Mouse (Mus musculus): ENCODE results near the gene Dhdds. TPM values are rescaled to one million over a fixed set of nuclear protein-coding genes. Genes with fewer than 3 reads are reported as not detected.

Gene Dhdds
- polyA plus RNA-seq, 1 experiment from 2014 or later = 23.1 TPM

DNA sequence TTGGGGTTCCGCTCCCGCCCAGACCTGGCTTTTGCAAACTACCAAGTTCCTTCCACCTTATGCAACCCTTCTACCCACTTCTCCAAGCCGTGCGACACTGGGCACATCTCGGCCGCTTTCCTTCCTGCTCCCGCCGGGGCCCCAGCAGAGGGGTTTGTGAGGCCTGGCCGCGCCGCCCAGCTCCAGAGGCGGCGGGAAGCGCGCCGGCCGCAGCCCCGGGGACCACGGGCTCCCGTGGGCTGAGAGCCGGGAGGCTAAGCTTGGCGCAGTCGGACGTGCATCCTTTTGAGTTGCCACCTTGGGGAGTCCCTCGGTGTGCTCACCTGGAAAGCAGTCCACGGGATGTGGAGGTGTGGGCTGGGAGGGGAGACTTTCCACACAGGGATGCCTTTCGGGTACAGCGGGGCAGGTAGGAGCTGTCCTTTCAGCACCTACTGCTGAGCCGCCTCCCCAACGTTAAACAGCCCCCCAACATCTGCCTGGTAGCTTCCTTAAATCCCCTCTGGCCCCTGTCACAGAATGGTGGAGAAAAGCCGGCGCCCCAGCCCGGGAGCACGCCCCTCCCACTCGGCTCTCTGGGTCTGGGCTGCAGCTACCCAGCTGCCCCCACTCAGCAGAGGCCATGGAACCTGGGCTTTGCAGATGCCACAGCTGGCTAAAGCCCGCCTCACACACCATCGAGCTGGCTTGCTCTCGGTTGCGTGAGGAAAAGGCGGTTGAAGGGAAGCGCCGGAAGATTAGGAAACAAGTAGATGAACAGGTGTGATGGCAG is 32.4 kb downstream of the Dhdds start, which contains the start of gene Hmgn2:
Gene Hmgn2, minus strand, starts transcription at position 501 of the 772 bp plus-strand sequence.
- peak within 1 kb of the TSS; percentile 91 for H3K9ac ChIP-seq (ENCODE audit: low read length)
- H3K4me3 ChIP-seq (ENCODE audit: low read depth, low read length) = peak within 1 kb of the TSS; percentile 74
- peak; percentile 67 for DNase-seq (ENCODE audit: low spot score)
- H3K36me3 ChIP-seq (ENCODE audit: control insufficient read depth, insufficient read depth, low read length) = peaks cover 4% of the 10 kb centered on the region; the same call in 1 of the 2 replicates
- H3K4me2 ChIP-seq (replicated peaks; ENCODE audit: low read depth) = peak within 1 kb of the TSS; percentile 95
- H3K4me1 ChIP-seq (replicated peaks; ENCODE audit: control insufficient read depth, insufficient read depth) = no peaks in the 10 kb centered on the region
- under 1% methylated on average over 42 of the region's 42 CpGs for WGBS
- H3K27ac ChIP-seq (replicated peaks) = peak within 1 kb of the TSS; percentile 99
- ATAC-seq (ENCODE audit: low FRiP score, low TSS enrichment) = peak; percentile 68
- H3K9me3 ChIP-seq (ENCODE audit: control insufficient read depth, low read length) = no peaks in the 10 kb centered on the region
- no peak for TF ChIP-seq EP300 (optimal IDR thresholded peaks at IDR 0.05)
- no peak for TF ChIP-seq CTCF (IDR thresholded peaks at IDR 0.05; ENCODE audit: low read depth)
- H3K27me3 ChIP-seq (ENCODE audit: control insufficient read depth, insufficient read depth, low read length) = no peaks in the 10 kb centered on the region

DNA sequence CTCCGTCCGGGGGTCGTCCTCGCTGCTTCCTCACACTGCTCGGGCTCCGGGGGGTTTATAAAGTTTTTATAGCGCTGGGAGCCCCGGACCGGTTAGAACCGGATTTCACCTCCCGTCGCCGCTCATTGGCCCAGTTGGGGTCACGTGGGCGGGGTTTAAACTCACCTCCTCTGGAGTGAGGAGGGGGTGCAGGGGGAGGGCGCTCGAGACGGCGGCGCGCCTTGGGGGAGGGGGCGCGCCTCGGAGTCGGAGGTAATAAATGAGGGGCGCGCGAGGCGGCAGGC is 32.9 kb downstream of the Dhdds start:
- Histone ChIP-seq H3K4me1 (replicated peaks; ENCODE audit: control insufficient read depth, insufficient read depth) (no peaks in the 10 kb centered on the region), H3K27me3 (ENCODE audit: control insufficient read depth, insufficient read depth, low read length) (no peaks in the 10 kb centered on the region), H3K4me2 (replicated peaks; ENCODE audit: low read depth) (peak overlapping the region; percentile 95), H3K36me3 (ENCODE audit: control insufficient read depth, insufficient read depth, low read length) (peaks cover 4% of the 10 kb centered on the region; the same call in 1 of the 2 replicates), H3K27ac (replicated peaks) (peak overlapping the region; percentile 99), H3K4me3 (ENCODE audit: low read depth, low read length) (peak overlapping the region; percentile 74), H3K9ac (ENCODE audit: low read length) (peak overlapping the region; percentile 91), H3K9me3 (ENCODE audit: control insufficient read depth, low read length) (no peaks in the 10 kb centered on the region)
- no peak for TF ChIP-seq CTCF (IDR thresholded peaks at IDR 0.05; ENCODE audit: low read depth)
- no peak for TF ChIP-seq EP300 (optimal IDR thresholded peaks at IDR 0.05)
- WGBS = 0% methylated on average over 17 of the region's 29 CpGs
- ATAC-seq (ENCODE audit: low FRiP score, low TSS enrichment) (peak; percentile 87), DNase-seq (ENCODE audit: low spot score) (peak; percentile 91)

DNA sequence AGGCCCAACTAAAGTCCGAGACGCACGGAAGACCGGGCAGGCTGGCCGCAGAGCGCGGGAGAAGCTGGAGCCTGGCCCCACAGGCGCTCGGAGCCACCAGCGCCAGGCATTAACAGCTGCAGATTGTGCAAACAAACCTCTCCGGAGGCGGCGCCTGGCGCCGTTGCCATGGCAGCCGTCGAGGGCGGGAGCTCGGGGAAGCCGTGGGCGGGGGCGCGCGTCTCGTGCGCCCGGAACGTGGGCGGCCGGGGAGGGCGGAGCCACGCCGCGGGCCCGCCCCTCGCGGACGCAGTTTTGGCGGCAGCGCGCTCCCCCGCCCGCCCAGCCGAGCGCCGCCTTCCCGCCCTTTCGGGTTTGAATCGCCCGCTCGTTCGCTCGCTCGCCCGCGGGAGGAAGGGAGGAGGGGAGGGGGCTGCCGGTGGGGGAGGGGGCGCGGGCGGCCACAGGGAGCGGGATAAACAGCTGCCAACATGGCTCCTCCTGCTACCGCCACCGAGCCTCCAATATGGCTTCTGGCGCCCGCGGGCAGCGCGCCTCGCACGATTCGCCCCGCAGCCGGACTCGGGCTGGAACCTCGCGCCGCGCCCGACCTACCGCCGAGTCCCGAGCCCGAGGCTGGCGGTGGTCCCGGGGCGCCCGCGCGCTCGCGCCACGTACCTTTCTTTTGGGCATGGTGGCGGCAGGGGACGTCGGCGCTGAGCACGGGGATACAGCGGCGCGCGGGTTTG is 33.4 kb downstream of the Dhdds start:
- H3K27me3 ChIP-seq (ENCODE audit: control insufficient read depth, insufficient read depth, low read length) = no peaks in the 10 kb centered on the region
- H3K9ac ChIP-seq (ENCODE audit: low read length) = peak overlapping the region; percentile 91
- DNase-seq (ENCODE audit: low spot score) (peak; percentile 98), ATAC-seq (ENCODE audit: low FRiP score, low TSS enrichment) (peak; percentile 88)
- no peaks in the 10 kb centered on the region for H3K9me3 ChIP-seq (ENCODE audit: control insufficient read depth, low read length)
- no peaks in the 10 kb centered on the region for H3K4me1 ChIP-seq (replicated peaks; ENCODE audit: control insufficient read depth, insufficient read depth)
- under 1% methylated on average over 64 of the region's 101 CpGs for WGBS
- TF ChIP-seq CTCF (IDR thresholded peaks at IDR 0.05; ENCODE audit: low read depth) (peak; percentile 35; the same call in 1 of the 2 replicates), EP300 (optimal IDR thresholded peaks at IDR 0.05) (no peak)
- H3K4me3 ChIP-seq (ENCODE audit: low read depth, low read length) = peak overlapping the region; percentile 74
- peak overlapping the region; percentile 99 for H3K27ac ChIP-seq (replicated peaks)
- peak overlapping the region; percentile 95 for H3K4me2 ChIP-seq (replicated peaks; ENCODE audit: low read depth)
- H3K36me3 ChIP-seq (ENCODE audit: control insufficient read depth, insufficient read depth, low read length) = peaks cover 4% of the 10 kb centered on the region; the same call in 1 of the 2 replicates

DNA sequence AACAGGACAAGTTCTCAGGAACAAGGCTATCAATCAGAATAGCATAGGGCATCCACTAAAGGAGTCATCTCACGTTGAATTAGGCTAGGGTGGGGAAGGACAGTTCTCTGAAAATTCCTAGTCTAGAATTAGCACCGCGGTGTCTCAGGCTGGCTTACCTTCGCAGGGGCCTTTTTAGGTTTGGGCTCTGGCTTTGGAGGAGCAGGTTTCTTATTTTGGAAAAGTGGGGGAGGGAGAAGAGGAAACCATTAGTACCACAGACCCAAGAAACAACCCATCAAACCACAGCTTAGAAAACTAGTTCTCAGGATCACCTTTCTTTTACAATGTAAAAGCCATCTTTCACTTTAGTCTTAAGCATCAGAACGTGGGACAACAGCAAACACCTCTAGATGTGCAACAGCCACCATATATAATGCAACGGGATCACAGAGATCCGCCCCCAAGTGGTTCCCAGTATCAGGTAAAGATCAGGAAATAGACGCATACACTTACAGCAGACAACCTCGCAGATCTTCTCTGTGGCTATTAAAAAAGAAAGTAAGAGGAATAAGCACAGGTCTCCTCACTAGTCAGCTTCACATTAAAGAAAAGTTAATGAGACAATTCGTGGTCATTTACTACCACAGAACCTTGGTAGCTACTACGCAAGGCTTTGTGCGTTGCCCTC is 34.3 kb downstream of the Dhdds start:
- Histone ChIP-seq H3K9ac (ENCODE audit: low read length) (peak overlapping the region; percentile 53; the same call in 1 of the 2 replicates), H3K27ac (replicated peaks) (no peak overlapping the region), H3K4me2 (replicated peaks; ENCODE audit: low read depth) (peak overlapping the region; percentile 79), H3K9me3 (ENCODE audit: control insufficient read depth, low read length) (no peaks in the 10 kb centered on the region), H3K27me3 (ENCODE audit: control insufficient read depth, insufficient read depth, low read length) (no peaks in the 10 kb centered on the region), H3K4me1 (replicated peaks; ENCODE audit: control insufficient read depth, insufficient read depth) (no peaks in the 10 kb centered on the region), H3K4me3 (ENCODE audit: low read depth, low read length) (peak overlapping the region; percentile 74), H3K36me3 (ENCODE audit: control insufficient read depth, insufficient read depth, low read length) (peaks cover 4% of the 10 kb centered on the region; the same call in 1 of the 2 replicates)
- DNase-seq (ENCODE audit: low spot score) = no peak
- TF ChIP-seq EP300 (optimal IDR thresholded peaks at IDR 0.05) = no peak
- TF ChIP-seq CTCF (IDR thresholded peaks at IDR 0.05; ENCODE audit: low read depth) = no peak
- WGBS = 34% methylated on average over 12 of the region's 12 CpGs
- ATAC-seq (ENCODE audit: low FRiP score, low TSS enrichment) = no peak

DNA sequence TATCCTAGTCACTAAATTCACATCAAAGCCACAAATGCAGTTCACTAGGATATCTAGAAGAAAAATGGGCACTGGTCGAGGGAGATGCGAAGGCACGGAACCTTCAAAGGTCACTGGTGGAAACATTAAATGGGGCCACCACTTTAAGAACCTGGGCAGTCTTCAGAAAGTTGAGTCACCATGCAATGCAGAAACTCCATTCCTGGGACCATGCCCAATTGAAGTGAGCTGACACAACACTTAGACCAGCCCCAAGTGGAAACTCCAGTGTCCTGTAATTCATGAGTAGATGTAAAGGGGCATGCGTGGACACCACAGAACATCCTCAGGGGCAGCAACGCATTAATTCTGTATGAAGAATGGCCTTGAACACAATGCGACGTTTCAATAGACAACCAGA is 38.2 kb downstream of the Dhdds start:
- H3K9me3 ChIP-seq (ENCODE audit: control insufficient read depth, low read length) = no peaks in the 10 kb centered on the region
- no peak for ATAC-seq (ENCODE audit: low FRiP score, low TSS enrichment)
- H3K4me2 ChIP-seq (replicated peaks; ENCODE audit: low read depth) = no peak overlapping the region
- H3K4me3 ChIP-seq (ENCODE audit: low read depth, low read length) = no peak overlapping the region
- TF ChIP-seq CTCF (IDR thresholded peaks at IDR 0.05; ENCODE audit: low read depth) (no peak), EP300 (optimal IDR thresholded peaks at IDR 0.05) (no peak)
- H3K4me1 ChIP-seq (replicated peaks; ENCODE audit: control insufficient read depth, insufficient read depth) = no peaks in the 10 kb centered on the region
- H3K9ac ChIP-seq (ENCODE audit: low read length) = no peak overlapping the region
- 76% methylated on average over 7 of the region's 7 CpGs for WGBS
- H3K27ac ChIP-seq (replicated peaks) = no peak overlapping the region
- no peaks in the 10 kb centered on the region for H3K27me3 ChIP-seq (ENCODE audit: control insufficient read depth, insufficient read depth, low read length)
- no peak for DNase-seq (ENCODE audit: low spot score)
- H3K36me3 ChIP-seq (ENCODE audit: control insufficient read depth, insufficient read depth, low read length) = peaks cover 2% of the 10 kb centered on the region; the same call in 1 of the 2 replicates

Measured in stomach, postnatal 0 days (tissue).